Mouse (Mus musculus) NIH3T3 (cell line): ENCODE results near the gene Olfr1337.
"Not testable (repeated sequence)": the region's sequence is repeated elsewhere in the genome, so short reads cannot be mapped to it uniquely, and the experiment has no call there.

Experiments
- DNase-seq: peaks from one replicate; pipeline ENCODE4 v3.0.0-alpha.2; 2012; ENCODE audit warnings: low read depth

The Olfr1337 gene

GRCm38 (mm10) chr4:118782486-118782885, at the start of gene Olfr1337:
Gene Olfr1337, minus strand, starts transcription at chr4:118782586.
- no peak for DNase-seq

GRCm38 (mm10) chr4:118818921-118819320, 36.5 kb upstream of the Olfr1337 start:
- no peak for DNase-seq

GRCm38 (mm10) chr4:118809844-118810243, 27.5 kb upstream of the Olfr1337 start, which contains the start of gene Olfr1335:
Gene Olfr1335, minus strand, starts transcription at chr4:118809944.
- DNase-seq, result no peak

DNA sequence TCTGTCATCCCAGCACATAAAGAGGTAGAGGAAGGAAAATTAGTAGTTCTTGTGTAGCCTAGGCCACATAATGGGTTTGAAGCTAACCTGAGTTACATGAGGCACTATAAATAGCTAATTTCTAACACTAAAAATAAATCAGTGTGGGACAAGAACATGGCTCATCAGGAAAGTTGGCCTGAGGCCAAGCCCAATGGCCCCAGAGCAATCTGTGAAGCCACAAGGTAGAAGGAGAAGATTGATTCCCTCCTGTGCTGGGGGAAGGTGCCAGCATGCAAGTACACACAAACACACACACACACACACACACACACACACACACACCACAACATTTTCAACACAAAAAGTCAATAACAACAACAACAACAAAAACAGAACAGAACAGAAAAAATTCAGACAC, 10.4 kb upstream of the Olfr1337 start:
- DNase-seq, result not testable (repeated sequence)

DNA sequence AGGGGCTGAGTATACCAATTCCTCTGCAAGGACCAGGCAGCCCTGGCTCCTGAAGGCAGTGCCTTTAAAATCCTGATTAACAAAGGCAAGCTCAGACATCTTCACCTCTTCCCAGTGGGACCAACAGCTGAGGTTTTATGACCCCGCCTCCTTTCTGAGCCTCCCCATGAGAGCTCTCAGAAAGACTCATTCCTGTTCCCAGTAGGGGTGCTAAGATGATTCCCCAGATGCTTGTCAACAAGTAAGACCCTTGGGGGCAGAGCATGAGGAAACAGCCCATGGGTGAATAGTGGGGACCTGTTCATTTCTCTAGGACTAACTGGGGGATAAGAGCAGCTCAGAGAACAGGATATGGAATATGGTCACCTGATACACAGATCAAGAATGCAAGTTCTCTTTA, 23.7 kb downstream of the Olfr1337 start, which contains the start of gene Olfr1338:
TSS of gene Olfr1338 (minus strand) at position 101 of the 400 bp plus-strand sequence.
- no peak for DNase-seq

- DNase-seq, result no peak
These were observed 40.5 kb downstream of the Olfr1337 start for GRCm38 (mm10) chr4:118741881-118742280.

- no peak for DNase-seq
These were observed 41.2 kb downstream of the Olfr1337 start for GRCm38 (mm10) chr4:118740988-118741698.

- DNase-seq, result no peak
These were observed 42.8 kb downstream of the Olfr1337 start for GRCm38 (mm10) chr4:118739574-118739973.

DNA sequence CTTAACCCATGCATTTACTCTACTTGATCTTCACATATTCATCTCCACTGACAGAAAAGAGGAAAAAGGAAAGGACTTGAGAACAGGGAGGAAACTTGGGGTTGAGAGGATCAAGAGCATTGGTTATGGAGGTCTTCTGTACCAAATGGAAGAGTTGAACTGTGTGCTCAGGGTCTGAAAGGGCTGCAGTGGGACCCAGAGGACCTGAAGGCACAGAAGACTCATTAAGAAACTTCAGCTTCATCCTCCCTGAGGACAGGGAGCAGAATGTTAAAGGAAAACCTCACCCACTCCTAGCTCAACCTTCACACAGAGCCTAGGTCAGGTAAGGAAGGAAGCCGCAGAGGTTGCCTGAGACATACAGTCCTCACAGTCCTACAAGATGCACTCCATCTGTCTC, 50.5 kb downstream of the Olfr1337 start, which contains the start of gene Olfr1339:
TSS of gene Olfr1339 (plus strand) at position 301 of the 400 bp plus-strand sequence.
- DNase-seq, result no peak
